Mouse (Mus musculus): ENCODE data around the gene Uri1. TPM values are rescaled to one million over a fixed set of nuclear protein-coding genes. Genes with fewer than 3 reads are reported as not detected.

Uri1 gene
- polyA plus RNA-seq, 1 experiment from 2014 or later = 33.6 TPM

DNA sequence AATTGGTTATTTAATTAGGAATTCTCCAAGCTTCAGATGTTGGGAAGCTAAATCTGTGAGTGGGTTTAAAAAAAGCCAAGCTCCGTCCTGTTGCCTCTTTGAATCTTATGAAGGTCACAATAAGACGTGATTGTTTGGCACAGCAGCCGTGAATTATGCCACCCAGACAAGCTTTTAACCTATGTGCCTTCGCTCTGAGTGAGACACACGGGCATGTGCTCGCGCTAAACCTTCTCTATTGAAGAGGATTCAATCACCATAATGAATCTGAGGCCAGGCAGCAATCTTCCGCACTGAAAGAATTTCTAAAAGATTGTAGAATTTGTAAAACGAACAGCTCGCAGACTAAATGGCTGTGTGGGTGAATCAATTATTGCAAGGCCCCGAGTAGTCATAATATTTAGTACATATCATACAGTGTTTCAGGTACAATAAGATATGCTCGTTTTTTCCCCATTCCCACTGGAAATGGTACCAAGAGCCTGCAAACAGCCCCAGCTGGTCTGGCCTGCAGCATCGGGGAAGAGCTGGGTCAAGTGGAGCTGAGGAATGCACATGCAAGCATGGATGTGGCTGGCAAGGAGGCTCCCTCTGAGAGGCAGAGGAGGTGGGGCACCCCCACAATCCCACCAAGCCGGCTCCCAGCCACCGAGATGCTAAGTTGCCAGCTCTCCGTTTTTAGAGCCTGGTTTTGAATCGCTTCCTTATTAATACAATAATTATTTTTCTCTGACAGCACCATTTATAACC lies 101.5 kb downstream of the Uri1 start:
- Histone ChIP-seq H3K4me2 (ENCODE audit: low read length) (no peak overlapping the region), H3K4me3 (ENCODE audit: control insufficient read depth in 1 of 2, insufficient read depth in 1 of 2, low read depth in 1 of 2, low read length in 2 of 2) (no peak overlapping the region), H3K27me3 (ENCODE audit: control insufficient read depth, insufficient read depth, low read length) (no peaks in the 10 kb centered on the region), H3K36me3 (ENCODE audit: control insufficient read depth, insufficient read depth, low read length) (no peaks in the 10 kb centered on the region), H3K4me1 (ENCODE audit: control insufficient read depth in 2 of 2, insufficient read depth in 2 of 2, low read length in 2 of 2) (no peaks in the 10 kb centered on the region), H3K9me3 (ENCODE audit: control insufficient read depth, low read length) (peaks cover 3% of the 10 kb centered on the region; the same call in 1 of the 2 replicates), H3K27ac (replicated peaks in 1 of 2; ENCODE audit: control insufficient read depth in 1 of 2, insufficient read depth in 1 of 2, low read depth in 2 of 2, low read length in 2 of 2) (no peak overlapping the region), H3K9ac (ENCODE audit: low read length) (no peak overlapping the region)
- 79% methylated on average over 17 of the region's 17 CpGs for WGBS
- ATAC-seq (ENCODE audit: insufficient number of reproducible peaks, insufficient read depth, low FRiP score, low read depth) = no peak

- H3K27ac ChIP-seq (replicated peaks in 1 of 2; ENCODE audit: control insufficient read depth in 1 of 2, insufficient read depth in 1 of 2, low read depth in 2 of 2, low read length in 2 of 2) = no peak overlapping the region
- H3K4me3 ChIP-seq (ENCODE audit: control insufficient read depth in 1 of 2, insufficient read depth in 1 of 2, low read depth in 1 of 2, low read length in 2 of 2) = no peak overlapping the region
- 50% methylated on average over 10 of the region's 10 CpGs for WGBS
- H3K27me3 ChIP-seq (ENCODE audit: control insufficient read depth, insufficient read depth, low read length) = no peaks in the 10 kb centered on the region
- ATAC-seq (ENCODE audit: insufficient number of reproducible peaks, insufficient read depth, low FRiP score, low read depth) = no peak
- no peaks in the 10 kb centered on the region for H3K36me3 ChIP-seq (ENCODE audit: control insufficient read depth, insufficient read depth, low read length)
- H3K4me2 ChIP-seq (ENCODE audit: low read length) = no peak overlapping the region
- H3K9ac ChIP-seq (ENCODE audit: low read length) = no peak overlapping the region
- no peaks in the 10 kb centered on the region for H3K4me1 ChIP-seq (ENCODE audit: control insufficient read depth in 2 of 2, insufficient read depth in 2 of 2, low read length in 2 of 2)
- peaks cover 3% of the 10 kb centered on the region; the same call in 1 of the 2 replicates for H3K9me3 ChIP-seq (ENCODE audit: control insufficient read depth, low read length)
Observed at GRCm38 (mm10) chr7:37918926-37919325, 104.4 kb downstream of the Uri1 start.

DNA sequence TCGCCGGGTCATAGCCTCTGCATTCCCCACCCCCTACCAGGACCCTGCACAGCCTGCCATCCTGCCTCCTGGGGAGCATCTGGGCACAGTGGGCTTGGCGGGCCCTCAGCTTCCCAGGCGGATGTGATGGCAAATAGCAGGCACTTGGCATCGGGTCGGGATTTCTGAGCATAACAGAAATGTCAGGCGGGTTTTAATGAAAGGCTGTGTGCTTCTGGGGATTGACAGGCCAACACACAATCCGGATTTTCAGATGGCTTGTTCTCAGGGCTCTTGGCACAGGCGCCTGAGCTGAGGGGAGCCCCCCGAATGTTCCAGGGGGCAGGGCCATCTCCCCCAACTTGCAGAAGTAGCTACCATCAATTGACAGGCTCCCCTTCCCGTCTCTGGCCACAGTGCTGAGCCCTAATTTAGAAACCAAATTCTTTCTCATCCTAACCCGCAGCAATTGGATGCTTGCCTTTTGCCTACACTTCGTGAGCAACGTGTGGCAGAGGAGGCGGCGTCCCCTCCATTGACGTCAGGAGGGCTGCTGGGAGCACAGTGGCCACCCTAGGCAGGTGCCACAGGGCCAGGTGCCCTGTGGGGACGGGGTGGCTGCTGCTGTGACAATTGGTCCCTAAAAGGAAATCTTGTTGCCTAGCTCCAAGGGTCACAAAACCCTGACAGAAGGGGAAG lies 106.5 kb downstream of the Uri1 start:
- 55% methylated on average over 18 of the region's 18 CpGs for WGBS
- H3K27ac ChIP-seq (replicated peaks in 1 of 2; ENCODE audit: control insufficient read depth in 1 of 2, insufficient read depth in 1 of 2, low read depth in 2 of 2, low read length in 2 of 2) = no peak overlapping the region

GRCm38 (mm10) chr7:37911802-37912122 lies 111.6 kb downstream of the Uri1 start:
- ATAC-seq (ENCODE audit: insufficient number of reproducible peaks, insufficient read depth, low FRiP score, low read depth) = no peak
- H3K27ac ChIP-seq (replicated peaks in 1 of 2; ENCODE audit: control insufficient read depth in 1 of 2, insufficient read depth in 1 of 2, low read depth in 2 of 2, low read length in 2 of 2) = no peak overlapping the region
- H3K4me3 ChIP-seq (ENCODE audit: control insufficient read depth in 1 of 2, insufficient read depth in 1 of 2, low read depth in 1 of 2, low read length in 2 of 2) = no peak overlapping the region
- H3K9ac ChIP-seq (ENCODE audit: low read length) = no peak overlapping the region
- H3K9me3 ChIP-seq (ENCODE audit: control insufficient read depth, low read length) = no peaks in the 10 kb centered on the region
- no peaks in the 10 kb centered on the region for H3K36me3 ChIP-seq (ENCODE audit: control insufficient read depth, insufficient read depth, low read length)
- 29% methylated on average over 3 of the region's 3 CpGs for WGBS
- no peaks in the 10 kb centered on the region for H3K4me1 ChIP-seq (ENCODE audit: control insufficient read depth in 2 of 2, insufficient read depth in 2 of 2, low read length in 2 of 2)
- no peak overlapping the region for H3K4me2 ChIP-seq (ENCODE audit: low read length)
- no peaks in the 10 kb centered on the region for H3K27me3 ChIP-seq (ENCODE audit: control insufficient read depth, insufficient read depth, low read length)

More for the DNA sequence above, 106.5 kb downstream of the Uri1 start:
- Histone ChIP-seq H3K9ac (ENCODE audit: low read length) (no peak overlapping the region), H3K4me1 (ENCODE audit: control insufficient read depth in 2 of 2, insufficient read depth in 2 of 2, low read length in 2 of 2) (no peaks in the 10 kb centered on the region), H3K9me3 (ENCODE audit: control insufficient read depth, low read length) (no peaks in the 10 kb centered on the region), H3K36me3 (ENCODE audit: control insufficient read depth, insufficient read depth, low read length) (no peaks in the 10 kb centered on the region), H3K4me2 (ENCODE audit: low read length) (no peak overlapping the region), H3K4me3 (ENCODE audit: control insufficient read depth in 1 of 2, insufficient read depth in 1 of 2, low read depth in 1 of 2, low read length in 2 of 2) (no peak overlapping the region), H3K27me3 (ENCODE audit: control insufficient read depth, insufficient read depth, low read length) (no peaks in the 10 kb centered on the region)
- no peak for ATAC-seq (ENCODE audit: insufficient number of reproducible peaks, insufficient read depth, low FRiP score, low read depth)

GRCm38 (mm10) chr7:37911114-37911801 lies 112.1 kb downstream of the Uri1 start:
- no peaks in the 10 kb centered on the region for H3K36me3 ChIP-seq (ENCODE audit: control insufficient read depth, insufficient read depth, low read length)
- H3K4me3 ChIP-seq (ENCODE audit: control insufficient read depth in 1 of 2, insufficient read depth in 1 of 2, low read depth in 1 of 2, low read length in 2 of 2) = no peak overlapping the region
- 35% methylated on average over 5 of the region's 5 CpGs for WGBS
- no peaks in the 10 kb centered on the region for H3K27me3 ChIP-seq (ENCODE audit: control insufficient read depth, insufficient read depth, low read length)
- no peak for ATAC-seq (ENCODE audit: insufficient number of reproducible peaks, insufficient read depth, low FRiP score, low read depth)
- H3K9ac ChIP-seq (ENCODE audit: low read length) = no peak overlapping the region
- H3K27ac ChIP-seq (replicated peaks in 1 of 2; ENCODE audit: control insufficient read depth in 1 of 2, insufficient read depth in 1 of 2, low read depth in 2 of 2, low read length in 2 of 2) = no peak overlapping the region
- no peaks in the 10 kb centered on the region for H3K4me1 ChIP-seq (ENCODE audit: control insufficient read depth in 2 of 2, insufficient read depth in 2 of 2, low read length in 2 of 2)
- no peaks in the 10 kb centered on the region for H3K9me3 ChIP-seq (ENCODE audit: control insufficient read depth, low read length)
- H3K4me2 ChIP-seq (ENCODE audit: low read length) = no peak overlapping the region

DNA sequence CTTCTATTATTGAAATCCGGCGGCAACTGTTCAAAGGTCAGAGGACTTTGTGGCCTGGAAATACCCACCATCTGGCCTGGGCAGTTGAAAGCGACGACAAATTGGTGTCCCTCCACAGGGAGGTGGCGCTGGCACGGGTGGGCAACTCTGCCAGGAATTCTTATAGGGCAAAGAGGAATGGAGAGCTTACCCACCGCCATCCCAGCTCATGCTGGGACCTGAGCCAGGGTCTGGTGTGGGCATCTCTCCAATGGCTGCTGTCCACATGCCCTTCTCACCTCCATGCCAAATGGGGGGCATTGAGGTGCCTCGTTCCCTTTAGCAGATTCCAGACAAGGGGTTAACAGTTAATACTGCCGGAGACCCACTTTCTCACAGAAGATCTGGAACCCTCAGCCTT lies 113.2 kb downstream of the Uri1 start:
- Histone ChIP-seq H3K36me3 (ENCODE audit: control insufficient read depth, insufficient read depth, low read length) (no peaks in the 10 kb centered on the region), H3K27me3 (ENCODE audit: control insufficient read depth, insufficient read depth, low read length) (no peaks in the 10 kb centered on the region), H3K4me2 (ENCODE audit: low read length) (no peak overlapping the region), H3K27ac (replicated peaks in 1 of 2; ENCODE audit: control insufficient read depth in 1 of 2, insufficient read depth in 1 of 2, low read depth in 2 of 2, low read length in 2 of 2) (no peak overlapping the region), H3K4me1 (ENCODE audit: control insufficient read depth in 2 of 2, insufficient read depth in 2 of 2, low read length in 2 of 2) (no peaks in the 10 kb centered on the region), H3K9me3 (ENCODE audit: control insufficient read depth, low read length) (no peaks in the 10 kb centered on the region), H3K4me3 (ENCODE audit: control insufficient read depth in 1 of 2, insufficient read depth in 1 of 2, low read depth in 1 of 2, low read length in 2 of 2) (no peak overlapping the region), H3K9ac (ENCODE audit: low read length) (no peak overlapping the region)
- ATAC-seq (ENCODE audit: insufficient number of reproducible peaks, insufficient read depth, low FRiP score, low read depth) = no peak
- WGBS = 84% methylated on average over 9 of the region's 9 CpGs

Data from heart, embryonic 14.5 days (tissue).